Mouse (Mus musculus): ENCODE measurements around the gene Tmem119. TPM values are rescaled to one million over a fixed set of nuclear protein-coding genes. Genes with fewer than 3 reads are reported as not detected.
"Not testable (repeated sequence)": the region's sequence is repeated elsewhere in the genome, so short reads cannot be mapped to it uniquely, and the experiment has no call there.

Gene Tmem119
- polyA plus RNA-seq, 1 experiment from 2014 or later: 218 TPM

DNA sequence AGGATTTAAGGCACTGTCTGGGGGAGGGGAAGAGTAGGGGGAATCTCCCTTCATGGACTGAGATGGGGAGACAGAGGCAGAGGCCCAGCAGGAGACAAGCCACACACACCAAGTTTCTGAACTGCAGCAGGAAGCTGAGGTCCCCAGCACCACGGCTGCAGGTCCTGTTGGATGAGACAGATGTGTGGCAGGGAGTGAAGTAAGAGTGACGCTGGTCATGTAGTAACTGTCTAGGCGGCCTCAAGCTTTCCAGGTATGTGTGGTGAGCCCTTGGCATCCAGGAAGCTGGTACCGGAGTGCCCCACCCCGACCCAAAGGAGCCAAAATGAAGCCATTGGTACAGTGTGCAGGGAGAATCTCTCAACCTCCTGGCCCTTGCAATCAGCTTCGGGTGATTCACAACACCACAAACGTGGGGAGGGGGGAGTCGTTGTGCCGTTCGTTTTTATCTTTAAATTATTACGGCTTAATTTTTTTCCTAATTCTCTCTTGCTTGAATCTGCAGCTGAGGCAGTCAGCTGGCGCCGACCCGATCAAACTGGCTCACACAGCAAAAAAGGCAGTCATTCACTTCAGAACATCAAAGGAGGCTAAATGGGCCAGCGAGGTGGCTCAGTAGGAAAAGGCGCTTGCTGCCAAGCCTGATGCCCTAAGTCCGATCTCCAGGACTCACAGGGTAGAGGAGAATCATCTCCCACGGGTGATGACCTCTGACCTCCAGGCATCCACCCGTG is 3.0 kb downstream of the Tmem119 start:
- Histone ChIP-seq H3K27me3 (ENCODE audit: low read depth, poor library complexity, severe bottlenecking) (no peaks in the 10 kb centered on the region), H3K4me1 (peaks cover 86% of the 10 kb centered on the region), H3K4me3 (peak overlapping the region; percentile 73), H3K27ac (peak overlapping the region; percentile 94), H3K9me3 (replicated peaks) (no peaks in the 10 kb centered on the region), H3K36me3 (peaks cover 39% of the 10 kb centered on the region)
- DNase-seq (ENCODE audit: low spot score): peak; percentile 60
- 5% methylated on average over 19 of the region's 19 CpGs for WGBS

DNA sequence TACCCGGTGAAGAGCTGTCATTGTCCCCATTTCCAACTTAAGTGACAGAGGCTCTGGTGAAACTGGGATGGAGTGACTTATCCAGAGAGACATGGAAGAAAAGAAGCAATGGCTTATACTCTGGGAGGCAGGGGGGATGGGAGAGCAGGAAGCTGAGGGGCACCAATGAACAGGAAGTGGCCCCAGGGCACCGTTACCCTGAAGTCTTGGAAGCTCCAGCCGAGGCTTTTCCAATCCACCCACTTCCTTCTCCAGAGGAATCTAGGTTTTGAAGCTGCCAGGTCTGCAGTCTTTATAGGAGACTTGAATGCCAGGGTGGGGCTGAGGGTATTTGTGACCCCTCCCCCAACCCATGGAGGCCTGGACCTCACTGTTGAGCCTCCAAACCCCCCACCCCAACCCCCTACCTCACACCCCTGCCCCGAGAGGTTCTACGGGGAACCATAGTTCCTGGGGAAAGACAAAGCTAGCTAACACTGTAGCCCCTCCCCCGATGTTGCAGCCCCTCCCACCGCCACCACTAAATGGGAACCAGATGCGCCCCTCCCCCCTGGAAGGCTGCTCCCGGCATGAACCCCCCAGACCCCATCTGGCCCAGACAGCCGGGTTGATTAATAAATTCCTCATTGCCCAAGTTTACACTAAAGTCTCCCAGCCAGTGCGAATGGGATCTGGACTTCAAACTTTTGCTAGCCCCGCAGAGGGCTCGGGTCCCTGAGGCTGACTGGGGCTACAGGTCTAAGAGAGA is 3.7 kb downstream of the Tmem119 start:
- Histone ChIP-seq H3K4me1 (peaks cover 90% of the 10 kb centered on the region), H3K27me3 (ENCODE audit: low read depth, poor library complexity, severe bottlenecking) (no peaks in the 10 kb centered on the region), H3K36me3 (peaks cover 45% of the 10 kb centered on the region), H3K27ac (peak overlapping the region; percentile 94), H3K4me3 (peak overlapping the region; percentile 73), H3K9me3 (replicated peaks) (no peaks in the 10 kb centered on the region)
- peak; percentile 99 for DNase-seq (ENCODE audit: low spot score)
- WGBS: 5% methylated on average over 13 of the region's 13 CpGs

DNA sequence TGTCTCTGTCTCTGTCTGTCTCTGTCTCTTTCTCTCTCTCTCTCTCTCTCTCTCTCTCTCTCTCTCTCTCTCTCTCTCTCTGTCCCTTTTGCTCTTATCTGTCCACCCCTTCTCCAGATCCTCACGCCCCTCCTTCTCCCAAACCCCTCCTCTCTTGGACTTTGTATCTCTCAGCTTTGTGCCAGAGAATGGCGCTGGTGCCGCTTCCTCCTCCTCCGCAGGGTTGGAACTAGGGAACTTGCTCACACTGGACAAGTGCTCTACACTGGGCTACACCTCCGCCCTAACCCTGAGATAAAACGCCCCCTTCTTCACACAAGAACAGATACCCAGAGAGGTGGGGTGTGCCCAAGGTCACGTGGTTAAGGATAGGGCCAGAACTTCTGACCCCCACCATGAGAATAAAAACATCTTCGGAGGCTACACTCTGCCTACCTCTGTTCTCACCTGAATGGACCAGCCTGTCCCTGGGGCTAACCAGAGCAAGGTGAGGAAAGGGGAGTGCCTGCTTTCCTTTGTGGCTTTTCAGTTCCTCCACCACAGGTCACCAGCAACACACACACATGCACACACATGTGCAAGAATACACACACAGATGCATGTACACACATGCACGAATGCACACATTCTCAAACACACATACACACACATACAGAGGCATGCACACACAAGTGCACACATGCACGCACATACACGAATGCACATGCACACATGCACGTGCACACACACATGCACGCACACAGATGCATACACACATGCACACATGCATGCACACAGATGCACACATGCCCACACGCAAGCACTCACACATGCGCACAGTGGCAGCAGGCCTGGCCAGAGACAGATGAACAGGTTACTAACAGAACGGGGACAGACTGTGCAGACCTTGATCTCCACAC is 8.9 kb downstream of the Tmem119 start:
- Histone ChIP-seq H3K4me3 (no peak overlapping the region), H3K36me3 (peaks cover 45% of the 10 kb centered on the region), H3K27me3 (ENCODE audit: low read depth, poor library complexity, severe bottlenecking) (no peaks in the 10 kb centered on the region), H3K9me3 (replicated peaks) (no peaks in the 10 kb centered on the region), H3K27ac (peak overlapping the region; percentile 84), H3K4me1 (peaks cover 96% of the 10 kb centered on the region)
- DNase-seq (ENCODE audit: low spot score): no peak
- WGBS: 85% methylated on average over 16 of the region's 16 CpGs

DNA sequence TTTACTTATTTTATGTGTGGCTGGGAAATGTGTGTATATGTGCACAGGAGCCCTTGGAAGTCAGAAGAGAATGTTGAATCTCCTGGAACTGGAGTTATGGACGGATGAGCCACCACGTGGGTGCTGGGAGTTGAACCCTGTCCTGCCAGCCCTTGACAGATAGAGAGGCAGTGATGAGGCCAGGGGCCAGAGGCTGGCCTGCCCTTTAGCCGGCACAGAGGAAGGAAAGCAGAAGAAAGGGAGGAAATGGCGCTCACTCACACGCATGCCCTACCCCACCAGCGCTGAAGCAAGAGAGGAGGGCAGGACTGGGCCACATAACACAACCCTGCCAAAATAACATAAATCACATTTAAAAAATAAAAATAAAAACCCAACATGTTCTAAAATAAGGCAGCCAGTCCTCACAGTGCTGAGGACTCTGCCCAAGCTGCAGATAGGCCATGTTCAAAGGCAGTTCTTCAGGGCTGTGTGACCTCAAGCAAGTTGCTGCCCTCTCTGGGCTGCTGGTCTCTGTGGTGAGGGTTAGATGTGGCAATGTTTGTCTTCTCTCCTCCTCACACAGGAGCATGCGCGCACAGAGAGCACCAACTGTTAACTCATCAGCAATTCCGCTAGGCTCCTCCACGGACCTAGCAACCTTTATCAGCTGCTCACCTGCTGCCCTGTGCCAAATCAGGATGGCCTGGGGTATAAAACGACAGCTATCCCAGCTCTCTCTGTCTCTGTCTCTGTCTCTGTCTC is 9.7 kb downstream of the Tmem119 start:
- Histone ChIP-seq H3K9me3 (replicated peaks) (no peaks in the 10 kb centered on the region), H3K4me1 (peaks cover 88% of the 10 kb centered on the region)

DNA sequence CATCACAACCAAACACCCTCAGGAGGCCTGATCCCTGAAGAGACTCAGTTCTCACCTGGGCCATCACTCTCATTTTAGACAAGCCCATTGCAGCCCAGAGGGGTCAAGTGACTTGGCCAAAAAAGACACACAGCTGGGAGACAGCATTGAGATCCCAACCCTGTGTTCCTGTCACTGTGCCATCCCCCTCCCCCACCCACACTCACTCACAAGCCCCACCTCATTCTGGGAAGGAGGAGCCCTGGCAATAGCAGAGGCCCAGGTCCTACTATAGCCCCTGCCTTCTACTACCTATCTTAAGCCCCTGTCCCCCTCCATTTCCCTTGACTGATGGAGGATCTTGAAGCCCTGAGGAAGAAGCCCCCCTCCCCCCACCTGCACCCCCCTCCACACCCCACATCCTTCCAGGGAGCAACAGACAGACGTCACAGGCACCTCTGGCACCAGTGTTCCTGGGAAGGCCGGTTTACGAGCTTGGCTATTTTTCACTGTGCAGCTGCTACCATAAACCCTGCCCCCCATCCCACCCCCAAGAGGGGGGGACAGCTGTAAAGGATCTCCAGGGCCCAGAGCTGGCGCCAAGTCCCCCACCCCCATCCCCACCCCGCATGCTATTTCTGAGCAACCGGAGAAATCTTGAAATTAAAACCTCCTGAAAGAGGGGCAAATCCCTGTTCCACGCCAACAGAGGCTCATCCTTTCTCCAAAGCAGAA is 11.1 kb downstream of the Tmem119 start:
- Histone ChIP-seq H3K9me3 (replicated peaks) (no peaks in the 10 kb centered on the region), H3K27ac (peak overlapping the region; percentile 84), H3K36me3 (peaks cover 25% of the 10 kb centered on the region), H3K4me1 (peaks cover 81% of the 10 kb centered on the region), H3K27me3 (ENCODE audit: low read depth, poor library complexity, severe bottlenecking) (no peaks in the 10 kb centered on the region), H3K4me3 (peak overlapping the region; percentile 28)
- 13% methylated on average over 7 of the region's 7 CpGs for WGBS
- peak; percentile 75 for DNase-seq (ENCODE audit: low spot score)

More for the DNA sequence above, 9.7 kb downstream of the Tmem119 start:
- no peak for DNase-seq (ENCODE audit: low spot score)
- H3K4me3 ChIP-seq: no peak overlapping the region
- WGBS: 62% methylated on average over 11 of the region's 11 CpGs
- peaks cover 39% of the 10 kb centered on the region for H3K36me3 ChIP-seq
- H3K27me3 ChIP-seq (ENCODE audit: low read depth, poor library complexity, severe bottlenecking): no peaks in the 10 kb centered on the region
- peak overlapping the region; percentile 84 for H3K27ac ChIP-seq

DNA sequence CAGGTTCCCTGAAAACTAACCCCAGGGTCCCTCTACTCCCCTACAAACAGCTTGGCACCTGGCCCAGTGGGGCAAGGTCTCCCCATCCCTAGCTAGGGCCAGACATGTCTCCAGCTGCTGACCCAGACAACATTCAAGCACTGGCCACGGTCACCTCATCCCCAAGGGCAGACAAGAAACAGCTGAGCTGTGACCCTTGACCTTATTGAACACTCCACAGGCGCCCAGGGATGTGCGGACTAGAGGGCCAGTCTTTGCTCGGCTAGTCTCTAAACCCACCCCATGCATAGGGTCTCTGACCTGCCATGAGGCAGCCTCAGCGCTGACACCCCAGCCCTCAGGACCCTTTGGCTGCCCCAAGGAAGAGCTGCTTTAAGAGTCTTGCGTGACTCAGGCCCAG is 11.7 kb downstream of the Tmem119 start:
- Histone ChIP-seq H3K27me3 (ENCODE audit: low read depth, poor library complexity, severe bottlenecking) (no peaks in the 10 kb centered on the region), H3K27ac (peak overlapping the region; percentile 84), H3K36me3 (peaks cover 19% of the 10 kb centered on the region), H3K4me1 (peaks cover 81% of the 10 kb centered on the region), H3K4me3 (no peak overlapping the region; the same call in 1 of the 2 replicates), H3K9me3 (replicated peaks) (no peaks in the 10 kb centered on the region)
- 19% methylated on average over 6 of the region's 6 CpGs for WGBS
- no peak for DNase-seq (ENCODE audit: low spot score)

DNA sequence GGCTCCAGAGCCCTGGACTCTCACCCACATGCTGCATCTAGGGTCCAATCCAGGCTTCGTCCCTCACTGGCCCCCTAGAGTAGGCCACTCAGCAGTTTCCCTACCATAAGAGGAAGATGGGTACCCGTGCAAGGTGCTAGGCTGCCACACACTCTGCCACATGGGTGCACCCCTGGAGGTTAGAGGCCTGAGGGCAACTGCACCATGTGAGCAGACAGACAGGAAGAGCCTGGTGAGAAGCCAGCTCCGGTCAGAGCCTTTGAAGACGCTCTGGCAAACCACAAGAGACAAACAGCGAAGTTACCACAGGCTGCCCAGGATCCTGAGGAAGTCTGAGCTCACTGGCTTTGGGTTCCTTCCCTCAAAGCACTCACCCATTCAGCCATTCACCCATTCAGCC is 13.3 kb downstream of the Tmem119 start:
- peaks cover 78% of the 10 kb centered on the region for H3K4me1 ChIP-seq
- no peak overlapping the region for H3K4me3 ChIP-seq
- no peak for DNase-seq (ENCODE audit: low spot score)
- peak overlapping the region; percentile 70 for H3K27ac ChIP-seq
- no peaks in the 10 kb centered on the region for H3K27me3 ChIP-seq (ENCODE audit: low read depth, poor library complexity, severe bottlenecking)
- no peaks in the 10 kb centered on the region for H3K9me3 ChIP-seq (replicated peaks)
- 83% methylated on average over 5 of the region's 5 CpGs for WGBS
- H3K36me3 ChIP-seq: 0 out of 2 replicates have a peak, but pooled peaks cover 2% of the 10 kb centered on the region

DNA sequence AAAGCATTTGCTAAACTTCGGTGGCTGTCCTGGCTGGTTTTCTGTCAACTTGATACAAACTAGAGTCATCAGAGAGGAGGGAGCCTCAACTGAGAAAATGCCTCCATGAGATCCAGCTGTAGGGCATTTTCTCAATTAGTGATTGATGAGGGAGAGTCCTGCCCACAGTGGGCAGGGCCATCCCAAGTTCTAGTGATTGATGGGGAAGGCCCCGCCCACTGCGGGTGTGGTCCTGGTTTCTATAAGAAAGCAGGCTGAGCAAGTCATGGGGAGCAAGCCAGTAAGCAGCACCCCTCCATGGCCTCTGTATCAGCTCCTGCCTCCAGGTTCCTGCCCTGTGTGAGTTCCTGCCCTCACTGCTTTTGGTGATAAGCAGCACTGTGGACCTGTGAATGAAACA is 16.2 kb downstream of the Tmem119 start:
- 35% methylated on average over 3 of the region's 3 CpGs for WGBS
- Histone ChIP-seq H3K4me3 (peak overlapping the region; percentile 36; the same call in 1 of the 2 replicates), H3K4me1 (peaks cover 63% of the 10 kb centered on the region), H3K27ac (peak overlapping the region; percentile 84)
- H3K27me3 ChIP-seq (ENCODE audit: low read depth, poor library complexity, severe bottlenecking); H3K9me3 ChIP-seq (replicated peaks); DNase-seq (ENCODE audit: low spot score); H3K36me3 ChIP-seq: not testable (repeated sequence)

DNA sequence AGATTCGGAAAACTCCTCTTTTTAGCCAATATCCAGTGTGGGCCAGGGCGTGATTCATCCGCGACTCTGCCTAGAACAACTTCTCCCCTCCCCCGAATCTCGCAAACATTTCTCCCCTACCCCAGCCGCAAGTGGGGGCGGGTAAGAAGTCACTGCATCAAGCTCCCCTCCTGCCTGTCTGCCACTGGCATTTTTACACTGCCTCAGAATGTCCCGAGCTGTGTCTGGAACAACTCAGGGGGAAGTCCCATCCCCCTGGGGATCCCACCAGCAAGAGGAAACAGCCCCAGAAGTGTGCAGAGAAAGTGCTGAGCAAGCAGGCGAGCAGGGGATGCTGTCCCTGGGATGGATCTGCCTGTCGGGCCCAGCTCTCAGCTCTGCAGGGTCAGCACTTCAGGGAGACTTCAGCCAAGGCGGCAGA is 16.7 kb downstream of the Tmem119 start:
- H3K9me3 ChIP-seq (replicated peaks): no peaks in the 10 kb centered on the region
- no peaks in the 10 kb centered on the region for H3K27me3 ChIP-seq (ENCODE audit: low read depth, poor library complexity, severe bottlenecking)
- H3K4me1 ChIP-seq: peaks cover 58% of the 10 kb centered on the region
- peak overlapping the region; percentile 84 for H3K27ac ChIP-seq
- peak; percentile 54 for DNase-seq (ENCODE audit: low spot score)
- peaks cover 4% of the 10 kb centered on the region for H3K36me3 ChIP-seq
- H3K4me3 ChIP-seq: peak overlapping the region; percentile 36
- WGBS: 11% methylated on average over 12 of the region's 12 CpGs

DNA sequence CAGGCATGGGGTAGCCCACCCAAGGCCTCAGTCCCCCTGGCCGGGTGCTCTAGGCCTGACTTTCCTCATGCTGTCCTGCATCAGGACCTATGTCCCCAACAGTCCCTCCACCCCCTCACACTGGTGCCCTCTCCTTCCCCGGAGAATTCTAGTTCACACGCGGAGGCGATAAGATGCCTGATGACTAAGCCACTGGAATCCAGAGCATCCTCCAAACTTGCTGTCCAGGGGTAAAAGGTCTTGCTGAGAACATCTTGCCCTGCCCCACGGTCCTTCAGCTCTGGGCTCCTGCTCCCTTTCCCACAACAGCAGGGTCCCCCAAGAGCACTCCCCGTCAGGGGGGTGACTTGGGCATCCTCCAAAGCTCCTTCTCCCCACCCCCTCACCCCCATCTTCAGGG is 17.7 kb downstream of the Tmem119 start:
- Histone ChIP-seq H3K27me3 (ENCODE audit: low read depth, poor library complexity, severe bottlenecking) (no peaks in the 10 kb centered on the region), H3K36me3 (peaks cover 11% of the 10 kb centered on the region), H3K27ac (peak overlapping the region; percentile 84), H3K4me1 (peaks cover 48% of the 10 kb centered on the region), H3K4me3 (no peak overlapping the region), H3K9me3 (replicated peaks) (no peaks in the 10 kb centered on the region)
- no peak for DNase-seq (ENCODE audit: low spot score)
- 87% methylated on average over 7 of the region's 7 CpGs for WGBS

DNA sequence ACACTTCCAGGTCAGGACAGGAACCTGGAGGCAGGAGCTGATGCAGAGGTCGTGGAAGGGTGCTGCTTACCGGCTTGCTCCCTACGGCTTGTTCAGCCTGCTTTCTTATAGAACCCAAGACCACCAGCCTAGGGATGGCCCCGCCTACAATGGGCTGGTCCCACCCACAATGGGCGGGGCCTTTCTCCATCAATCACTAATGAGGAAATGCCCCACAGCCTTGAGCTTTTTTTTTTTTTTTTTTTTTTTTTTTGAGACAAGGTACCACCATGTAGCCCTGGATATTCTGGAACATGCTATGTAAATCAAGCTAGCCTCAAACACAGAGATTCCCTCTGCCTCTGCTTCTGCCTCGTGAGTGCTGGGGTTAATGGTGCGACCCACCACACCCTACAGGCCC is 18.4 kb downstream of the Tmem119 start:
- Histone ChIP-seq H3K27ac (peak overlapping the region; percentile 58; the same call in 1 of the 2 replicates), H3K27me3 (ENCODE audit: low read depth, poor library complexity, severe bottlenecking) (no peaks in the 10 kb centered on the region), H3K4me1 (peaks cover 42% of the 10 kb centered on the region), H3K36me3 (peaks cover 19% of the 10 kb centered on the region), H3K4me3 (no peak overlapping the region), H3K9me3 (replicated peaks) (no peaks in the 10 kb centered on the region)
- no peak for DNase-seq (ENCODE audit: low spot score)
- 81% methylated on average over 7 of the region's 7 CpGs for WGBS

Measured in limb, embryonic 10.5 days (tissue).